Mouse (Mus musculus): ENCODE data around the gene Clec9a.
A peak's percentile ranks its signal among the peaks of the same experiment; 100 is the strongest.

- no peak for TF ChIP-seq SIN3A (IDR thresholded peaks at IDR 0.05; ENCODE audit: low read length)
- no peak for TF ChIP-seq CTCF (conservative IDR thresholded peaks at IDR 0.05 in 1 of 2, IDR thresholded peaks at IDR 0.05 in 1 of 2; ENCODE audit: low read depth in 2 of 2, low read length in 2 of 2)
- no peak for TF ChIP-seq RCOR1 (conservative IDR thresholded peaks at IDR 0.05; ENCODE audit: low read depth, low read length)
- TF ChIP-seq ZC3H11A (IDR thresholded peaks at IDR 0.05; ENCODE audit: low read depth, low read length) = no peak
- 0 out of 2 replicates have a peak, but pooled peaks have one; percentile 13 for TF ChIP-seq BHLHE40 (IDR thresholded peaks at IDR 0.05; ENCODE audit: low read depth, low read length)
- no peak for TF ChIP-seq MAX (IDR thresholded peaks at IDR 0.05; ENCODE audit: low read length)
Measured at GRCm38 (mm10) chr6:129402404-129402803, 6.3 kb upstream of the Clec9a start.
